Mouse (Mus musculus) thymus, postnatal 25 days (tissue): ENCODE measurements around the gene Fam57b.

ENCODE experiments used
- DNase-seq: peaks from one replicate; pipeline ENCODE4 v3.0.0; 2022

The Fam57b gene

DNA sequence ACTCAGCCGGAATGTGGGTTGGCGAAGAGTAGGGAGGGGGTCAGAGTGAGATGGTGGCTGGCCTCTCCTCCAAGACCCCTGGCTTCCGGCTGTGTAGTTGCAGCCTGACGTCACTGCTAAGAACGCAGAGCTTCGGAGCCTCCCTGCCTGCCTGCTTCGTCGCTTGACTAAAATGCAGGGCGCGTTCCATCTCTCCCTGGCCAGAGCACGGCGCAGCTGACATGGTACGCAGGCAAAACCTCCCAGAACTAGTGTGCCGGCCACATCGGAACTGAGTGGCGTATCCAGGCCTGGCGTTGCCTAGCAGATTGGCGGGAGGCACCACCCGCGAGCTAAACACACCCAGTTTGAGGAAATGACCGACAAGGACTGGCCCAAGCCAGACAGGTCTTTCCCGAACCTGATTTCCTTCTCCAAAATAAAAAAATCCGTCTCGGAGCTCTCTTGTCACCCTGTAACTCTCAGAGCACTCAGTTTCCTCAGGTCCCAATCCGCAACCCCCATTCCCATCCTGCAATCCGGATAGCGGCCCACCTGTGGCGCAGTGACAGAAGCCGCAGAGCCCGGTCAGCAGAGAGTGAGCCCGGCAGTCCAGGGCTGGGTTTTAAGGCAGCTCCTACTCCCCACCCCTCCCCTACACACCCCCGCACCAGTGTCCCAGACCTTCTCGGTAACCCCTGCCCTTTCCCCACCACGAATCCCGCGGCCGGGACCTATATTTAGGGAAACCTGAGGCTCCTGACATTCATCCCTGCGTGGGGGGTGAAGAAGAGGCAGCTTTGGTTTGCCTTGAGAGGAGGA lies 2.2 kb downstream of the Fam57b start:
- no peak for DNase-seq

DNA sequence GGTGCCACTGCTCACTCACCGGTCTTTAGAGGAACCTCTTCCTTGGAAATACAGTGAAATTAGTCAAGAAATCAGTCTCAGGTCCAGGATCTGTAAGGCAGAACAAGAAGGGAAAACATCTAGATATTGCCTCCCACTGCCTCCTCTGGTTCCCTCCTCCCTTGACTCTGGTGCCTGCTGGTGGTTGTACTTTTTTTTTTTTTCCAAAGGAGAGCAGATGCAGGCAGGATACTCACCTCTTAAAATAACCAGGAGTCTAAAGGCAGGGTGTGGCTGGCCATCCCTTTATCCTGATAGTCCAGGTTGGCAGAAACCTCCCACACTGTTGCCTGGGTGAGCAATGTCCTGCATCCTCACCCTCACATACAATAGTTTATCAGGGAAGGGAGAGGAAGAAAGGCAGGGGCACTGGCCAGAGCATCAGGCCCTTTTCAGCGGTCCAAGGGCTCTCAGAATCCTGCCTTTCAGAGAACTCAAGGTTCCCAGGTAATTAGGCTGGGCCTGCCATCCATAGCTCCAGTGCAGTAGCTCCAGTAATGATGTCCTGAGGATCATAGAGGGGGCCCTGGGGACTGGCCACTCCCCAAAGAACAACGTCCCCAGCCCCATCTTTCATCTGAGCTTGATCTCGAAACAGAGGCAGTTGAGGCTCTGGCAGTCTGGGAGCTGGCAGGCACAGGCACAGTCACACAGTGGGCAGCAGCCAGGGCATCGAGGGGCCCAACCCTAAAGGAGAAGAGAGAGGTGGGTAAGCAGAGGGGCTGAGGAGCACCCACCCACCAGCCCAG lies 3.0 kb downstream of the Fam57b start:
- no peak for DNase-seq

DNA sequence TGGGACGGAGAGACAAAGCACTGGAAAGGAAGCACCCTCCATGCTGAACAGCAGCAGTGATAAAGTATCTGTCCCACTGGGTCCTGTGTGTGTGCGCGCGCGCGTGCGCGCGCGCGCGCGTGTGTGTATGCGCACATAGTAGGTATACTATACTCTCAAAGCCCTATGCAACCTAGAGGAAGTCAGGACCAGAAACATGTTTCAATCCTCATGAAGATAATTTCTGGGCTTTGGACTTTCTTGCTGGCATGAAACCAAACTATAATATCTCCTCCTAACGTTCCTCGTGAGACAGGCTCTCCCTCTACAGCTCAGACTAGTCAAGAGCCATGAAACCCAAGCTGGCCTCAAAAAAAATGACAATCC lies 3.6 kb downstream of the Fam57b start:
- DNase-seq = no peak

DNA sequence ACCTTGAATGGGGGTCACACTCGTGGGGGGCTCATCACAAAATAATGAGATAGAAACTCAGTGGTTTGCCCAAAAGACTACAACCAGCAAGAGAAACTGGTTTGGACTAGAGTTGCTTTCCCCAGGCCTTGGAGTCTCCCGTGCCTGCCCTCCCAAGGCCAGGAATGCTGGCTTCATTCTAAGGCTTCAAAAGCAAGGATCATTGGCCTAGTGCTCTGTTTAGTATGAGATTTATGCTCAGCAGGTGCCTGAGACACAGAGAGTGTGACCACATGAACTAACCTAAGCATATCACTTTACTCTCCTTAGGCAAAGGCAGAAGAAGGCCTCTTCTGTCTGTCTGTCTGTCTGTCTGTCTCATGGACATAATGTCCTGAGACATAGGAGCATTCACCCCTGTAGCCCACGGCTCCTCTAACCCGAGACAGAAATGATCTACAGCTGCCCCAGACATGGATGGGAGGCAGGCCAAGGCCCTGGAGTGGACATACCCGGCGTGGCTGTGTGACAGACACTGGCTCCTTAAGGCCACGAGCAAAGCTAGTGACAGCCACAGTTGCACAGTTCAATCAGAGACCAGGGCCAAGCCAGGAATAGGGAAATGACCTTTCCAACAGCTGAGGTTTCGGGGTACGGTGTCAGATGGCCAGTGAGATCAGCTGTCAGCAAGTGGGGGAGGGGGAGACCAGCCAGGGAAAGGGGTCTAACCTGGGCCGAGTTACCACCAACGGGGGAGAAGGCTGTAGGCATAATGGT lies 4.8 kb downstream of the Fam57b start:
- no peak for DNase-seq

DNA sequence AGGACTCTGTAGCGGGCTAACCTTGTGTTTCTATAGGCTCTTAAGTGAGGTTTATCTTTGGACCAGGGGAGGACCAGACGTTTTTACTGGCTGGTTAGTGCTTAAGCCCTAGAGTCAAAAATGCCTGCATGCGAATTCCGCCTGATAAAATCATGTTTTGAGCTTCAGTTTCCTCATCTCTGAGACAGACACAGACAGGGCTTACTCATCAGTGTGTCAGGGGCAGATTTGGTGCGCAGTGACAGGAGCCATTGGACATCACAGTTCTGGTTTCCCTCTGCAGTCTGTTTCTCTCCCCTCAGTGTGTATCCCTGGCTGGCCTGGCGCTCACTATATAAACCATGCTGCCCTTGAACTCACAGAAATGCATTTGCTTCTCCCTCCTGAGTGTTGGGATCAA lies 5.7 kb downstream of the Fam57b start:
- no peak for DNase-seq

DNA sequence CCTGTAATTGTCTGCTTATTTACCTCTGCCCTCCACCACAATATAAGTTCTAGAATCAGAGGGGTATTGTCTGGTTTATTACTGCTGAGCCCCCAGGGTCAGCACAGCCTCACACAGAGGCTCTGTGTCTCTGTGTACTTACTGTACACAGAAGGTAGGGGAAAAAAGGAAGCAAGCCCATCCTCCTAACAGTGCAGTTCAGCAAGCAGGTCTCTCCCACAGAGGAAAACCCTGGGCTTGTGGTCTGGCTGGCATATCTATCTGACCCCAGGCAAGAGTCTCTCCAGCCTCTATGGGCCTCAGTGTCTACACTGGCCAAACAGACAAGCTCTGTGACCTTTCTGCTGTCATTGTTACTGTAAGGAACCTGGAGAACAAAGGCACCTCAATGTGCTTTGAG lies 6.3 kb downstream of the Fam57b start:
- DNase-seq = no peak

DNA sequence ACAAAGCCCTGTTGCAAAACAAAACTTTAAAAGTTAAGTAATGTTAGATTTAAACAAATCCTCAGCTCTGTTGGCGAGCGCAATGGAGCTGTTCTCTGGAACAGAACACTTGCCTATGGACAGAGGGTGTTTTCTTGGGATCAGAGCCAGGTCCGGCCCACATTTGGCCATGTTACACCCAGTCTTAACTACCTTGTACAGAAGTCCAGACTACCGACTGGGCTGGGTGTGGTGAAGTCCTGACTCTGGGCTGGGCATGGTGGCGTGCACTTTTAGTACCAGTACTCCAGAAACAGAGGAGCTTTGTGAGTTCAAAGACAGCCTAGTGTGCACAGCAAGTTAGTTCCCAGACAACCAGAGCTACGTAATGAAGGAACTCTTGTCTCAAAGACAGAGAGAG lies 9.5 kb downstream of the Fam57b start:
- no peak for DNase-seq

DNA sequence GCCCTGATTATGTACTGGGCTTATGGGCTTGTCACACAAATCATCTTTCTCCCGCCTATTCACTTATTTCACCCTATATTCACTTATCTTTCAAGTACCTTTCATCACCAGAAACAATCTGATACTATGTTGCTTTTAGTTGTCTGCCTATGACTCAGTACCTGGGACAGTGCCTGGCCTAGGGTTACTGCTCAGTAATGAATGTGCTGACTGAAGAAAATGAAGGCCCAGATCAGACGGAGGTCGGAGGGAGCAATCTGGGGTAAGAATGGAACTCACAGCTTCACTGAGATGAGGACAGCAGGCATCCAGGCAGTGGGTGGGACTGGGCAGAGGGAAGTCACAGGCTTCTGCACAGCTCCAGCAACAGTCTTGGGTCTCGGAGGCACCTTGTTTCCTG lies 9.9 kb downstream of the Fam57b start:
- DNase-seq = no peak

DNA sequence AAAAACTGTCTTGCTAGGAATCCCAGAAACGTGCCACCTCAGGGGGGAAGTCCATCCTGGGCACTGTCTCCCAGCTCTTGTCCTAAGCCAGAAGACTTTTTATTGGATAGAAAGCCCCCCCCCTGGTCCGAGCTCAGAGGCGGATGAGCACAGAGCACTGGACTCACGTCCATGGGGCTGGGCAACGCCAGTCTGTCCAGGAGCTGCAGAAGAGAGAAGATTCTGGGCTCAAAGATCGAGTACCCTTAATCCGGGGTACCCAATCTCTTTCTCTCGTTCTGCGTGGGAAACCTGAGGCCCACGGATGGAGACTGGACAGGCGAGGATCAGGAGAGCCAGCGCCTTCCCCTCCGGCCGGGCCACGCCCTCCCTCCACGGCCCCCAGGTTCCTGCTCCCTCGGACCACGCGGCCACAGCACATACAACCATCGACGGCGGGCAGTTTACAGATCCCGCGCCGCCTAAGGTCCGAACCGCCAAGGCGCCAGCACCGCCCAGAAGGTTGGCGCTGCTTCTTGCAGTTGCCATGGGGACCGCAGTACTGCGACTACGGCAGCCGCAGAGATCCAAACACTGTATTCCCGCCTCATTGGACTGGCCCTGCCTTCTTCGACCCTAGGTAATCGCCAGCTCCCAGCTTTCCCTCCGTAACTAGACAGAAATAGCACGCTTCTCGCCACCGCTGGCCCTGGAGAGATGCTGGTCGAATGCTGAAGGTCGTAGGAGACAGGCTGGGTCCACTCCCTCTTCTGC lies 11.4 kb downstream of the Fam57b start:
- DNase-seq = peak; percentile 54

DNA sequence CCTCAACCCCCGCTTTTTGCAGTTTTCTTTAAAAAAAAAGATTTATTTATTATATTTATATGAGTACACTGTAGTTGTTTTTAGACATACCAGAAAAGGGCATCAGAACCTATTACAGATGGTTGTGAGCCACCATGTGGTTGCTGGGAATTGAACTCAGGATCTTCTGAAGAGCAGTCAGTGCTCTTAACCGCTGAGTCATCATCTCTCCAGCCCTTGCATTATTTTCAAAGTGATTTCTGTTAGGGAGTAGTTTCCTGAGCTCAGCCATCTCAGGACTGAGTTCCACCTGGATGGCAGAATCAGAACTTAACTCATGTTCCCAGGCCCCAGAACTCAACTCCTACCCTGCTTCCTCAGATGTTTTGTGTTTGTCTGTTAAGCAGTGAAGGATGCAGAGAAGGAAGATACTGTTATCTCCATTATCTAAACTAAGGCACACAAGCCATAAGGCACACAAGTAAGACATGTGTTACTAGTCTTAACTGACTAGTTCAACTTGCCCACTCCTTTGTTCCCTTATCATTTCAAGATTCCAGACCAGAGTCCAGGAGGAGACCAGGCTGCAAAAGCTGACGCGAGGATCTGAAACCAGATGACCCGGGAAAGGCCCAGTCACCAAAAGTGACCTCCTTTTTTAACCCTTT lies 12.4 kb downstream of the Fam57b start:
- DNase-seq = no peak

DNA sequence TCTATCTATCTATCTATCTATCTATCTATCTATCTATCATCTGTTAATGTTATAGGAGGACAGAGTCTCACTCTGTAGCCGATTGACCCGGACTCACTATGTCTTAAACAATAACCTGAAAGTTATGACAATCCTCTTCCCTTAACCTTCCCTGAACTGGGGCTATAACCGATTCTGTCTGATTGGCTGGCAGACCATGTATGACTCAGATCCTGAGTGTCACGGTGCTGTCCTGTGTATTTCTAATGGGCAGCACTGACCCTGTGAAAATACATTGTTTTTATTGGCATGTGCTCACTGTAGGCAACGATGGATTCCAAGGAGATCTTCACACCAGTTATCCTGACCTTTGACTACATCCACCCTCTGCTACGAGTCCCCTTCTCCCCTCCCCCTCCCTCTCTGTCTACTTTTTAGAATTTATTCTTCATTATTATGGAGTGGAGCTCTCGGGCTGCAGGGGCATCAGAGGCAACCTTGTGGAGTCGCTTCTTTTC lies 18.3 kb downstream of the Fam57b start:
- no peak for DNase-seq

DNA sequence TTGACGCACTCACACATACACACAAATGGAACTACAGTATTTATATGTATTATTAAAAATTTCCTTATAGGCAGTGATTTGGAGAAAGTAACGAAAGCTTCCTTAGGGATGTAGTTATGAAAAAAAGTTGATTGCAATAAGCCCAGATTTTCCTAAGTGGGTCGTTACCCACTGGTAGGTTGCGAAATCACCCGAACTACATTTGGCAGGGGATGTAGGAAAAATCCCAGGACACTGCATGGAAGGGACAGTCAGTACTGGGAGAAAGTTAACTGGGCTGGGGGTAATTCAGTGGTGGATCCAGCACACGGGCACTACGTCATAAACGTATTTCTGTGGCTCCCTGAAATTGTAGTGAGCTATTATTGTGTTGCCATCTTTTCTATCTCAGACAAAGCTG lies 19.0 kb downstream of the Fam57b start:
- no peak for DNase-seq

DNA sequence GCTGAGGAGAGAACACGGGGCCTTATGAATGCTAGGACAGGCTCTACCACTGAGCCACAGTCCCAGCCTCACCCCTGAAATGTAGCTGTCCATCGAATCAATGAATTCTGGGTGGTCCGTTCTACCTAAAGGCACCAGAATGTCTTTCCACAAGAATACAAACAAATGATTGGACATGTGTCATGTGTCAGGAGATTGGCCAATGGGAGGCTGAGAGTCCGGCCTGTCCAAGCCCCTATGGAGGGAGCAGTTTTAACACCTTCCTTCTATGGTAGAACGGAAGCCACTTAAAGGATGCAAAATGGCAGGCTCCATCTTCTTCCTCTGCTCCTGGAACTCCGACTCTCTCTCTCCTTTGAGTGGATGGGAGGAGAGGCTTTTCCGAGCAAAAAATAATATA lies 20.1 kb downstream of the Fam57b start:
- no peak for DNase-seq

DNA sequence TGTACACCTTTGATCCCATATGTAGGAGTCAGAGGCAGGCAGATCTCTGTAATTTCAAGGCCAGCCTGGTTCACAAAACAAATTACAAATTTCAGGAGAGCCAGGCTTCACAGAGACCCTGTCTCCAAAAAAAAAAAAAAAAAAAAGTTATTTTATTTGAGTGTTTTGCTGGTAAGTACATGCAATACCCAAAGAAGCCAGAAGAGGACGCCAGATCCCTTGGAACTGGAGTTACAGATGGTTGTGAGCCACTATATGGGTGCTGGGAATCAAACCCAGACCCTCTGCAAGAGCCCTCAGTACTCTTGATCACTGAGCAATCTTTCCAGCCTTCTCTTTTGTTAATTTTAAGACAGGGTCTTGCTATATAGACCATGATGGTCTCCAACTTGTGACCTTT lies 21.4 kb downstream of the Fam57b start:
- DNase-seq = no peak

DNA sequence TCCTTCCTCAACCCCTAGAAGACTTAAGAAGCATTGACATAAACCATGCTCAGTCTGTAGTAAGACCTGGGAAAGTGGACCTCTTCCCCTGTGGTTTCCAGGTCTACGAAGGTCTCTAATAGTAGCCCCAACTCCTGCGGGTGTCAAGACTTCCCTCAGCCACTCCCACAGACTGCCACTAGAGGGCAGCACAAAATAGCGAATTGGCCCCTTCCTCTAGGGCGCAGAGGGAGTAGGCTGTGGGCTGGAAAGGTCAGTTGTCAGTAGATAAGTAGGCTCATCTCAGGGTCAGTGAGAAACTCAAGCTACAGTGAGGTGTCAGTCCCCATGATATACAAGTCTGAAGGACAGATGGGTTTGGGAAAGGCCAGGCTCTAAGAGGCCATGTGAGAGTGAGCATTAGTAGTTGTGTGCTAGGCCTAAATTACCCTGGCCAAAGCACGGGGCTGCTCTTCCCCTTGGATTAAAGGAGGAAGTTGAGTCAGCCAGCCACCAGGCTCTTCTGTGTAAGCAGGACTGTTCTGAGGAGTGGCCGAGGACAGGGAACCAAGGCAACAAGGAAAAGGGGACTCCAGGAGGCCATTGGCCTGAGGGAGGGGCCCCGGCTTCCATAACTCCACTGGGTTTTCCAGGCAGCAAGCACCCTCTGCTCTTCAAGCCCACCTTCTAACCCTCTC lies 24.5 kb downstream of the Fam57b start:
- DNase-seq = peak; percentile 80

DNA sequence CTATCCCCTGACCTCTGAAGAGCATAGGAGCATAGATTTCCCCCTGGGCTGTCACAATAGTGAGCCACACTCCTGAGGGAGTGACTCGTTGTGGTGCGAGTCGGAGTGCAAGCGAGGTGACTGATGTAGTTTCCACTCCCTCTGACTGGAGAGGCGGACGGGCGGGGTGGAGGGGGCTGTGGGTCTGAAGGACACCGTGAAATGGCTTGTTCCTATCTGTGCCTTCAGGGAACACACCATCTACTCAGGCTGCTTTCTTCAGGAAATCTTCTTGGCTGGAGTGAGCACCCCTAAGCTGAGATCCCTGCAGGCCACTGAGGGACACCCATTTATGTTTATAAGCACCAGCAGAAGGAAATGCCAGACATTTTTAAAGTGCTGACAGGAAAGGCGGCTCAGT lies 25.3 kb downstream of the Fam57b start:
- DNase-seq = no peak

DNA sequence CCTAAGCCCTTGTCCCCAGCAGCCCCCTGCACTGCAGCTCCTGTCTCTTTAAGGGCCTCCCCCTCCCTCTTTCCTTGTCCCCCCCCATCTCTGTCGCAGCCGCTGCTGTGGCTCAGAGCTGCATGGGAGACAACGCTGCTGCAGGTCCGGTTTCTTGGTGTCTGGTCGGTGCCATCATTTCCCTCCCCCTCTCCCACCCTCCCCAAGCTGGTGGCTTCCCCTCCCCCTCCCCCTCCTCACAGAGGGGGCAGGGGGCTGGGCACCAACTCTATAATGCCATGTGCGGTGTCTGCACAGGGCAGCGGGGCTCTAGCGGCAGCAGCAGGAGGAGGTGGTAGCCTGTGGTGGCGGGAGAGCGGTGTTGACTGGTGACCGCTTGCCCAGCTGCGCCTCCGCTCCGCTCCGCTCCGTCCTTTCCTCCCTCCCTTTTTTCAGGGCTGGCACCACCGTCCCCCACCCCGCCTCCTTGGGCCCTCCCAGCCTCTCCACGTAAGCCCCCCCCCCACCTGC lies 25.8 kb downstream of the Fam57b start:
- no peak for DNase-seq

DNA sequence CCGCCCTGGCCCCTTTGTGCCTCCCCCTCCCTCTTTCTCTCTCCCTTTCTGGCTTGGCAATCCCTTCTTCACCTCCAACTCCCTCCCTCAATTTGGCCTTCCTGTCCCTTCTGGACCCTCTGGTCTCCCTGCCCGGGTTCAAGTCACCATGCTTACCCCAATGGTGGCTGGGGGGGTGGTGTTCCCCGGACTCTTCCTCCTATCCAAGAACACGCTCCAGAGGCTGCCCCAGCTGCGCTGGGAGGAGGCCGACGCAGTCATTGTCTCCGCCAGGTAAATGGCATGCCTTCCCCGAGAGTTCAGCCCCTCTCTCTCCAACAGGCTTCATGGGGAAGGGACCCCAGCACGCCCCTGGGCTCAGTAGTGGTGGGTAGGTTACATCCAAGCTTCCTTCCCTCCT lies 26.5 kb downstream of the Fam57b start:
- no peak for DNase-seq

DNA sequence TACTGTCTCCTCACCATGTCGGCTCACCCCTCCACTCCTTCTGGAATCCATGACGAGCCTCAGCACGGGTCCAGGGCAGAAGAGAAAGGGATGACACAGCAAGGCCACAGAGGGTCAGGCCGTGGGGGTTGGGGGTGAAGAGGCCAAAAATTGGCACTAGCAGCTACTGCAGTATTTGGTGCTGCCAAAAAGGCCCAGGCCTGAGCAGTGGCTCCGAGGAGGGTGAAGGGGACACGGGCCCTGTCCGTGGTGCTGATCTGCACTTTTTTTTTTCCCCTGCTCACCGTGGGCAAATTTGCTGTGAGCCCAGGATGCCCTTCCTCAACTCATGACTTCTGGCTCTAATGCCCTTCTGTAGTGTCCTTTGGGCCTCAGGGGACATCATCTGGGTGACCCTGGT lies 27.9 kb downstream of the Fam57b start:
- no peak for DNase-seq

DNA sequence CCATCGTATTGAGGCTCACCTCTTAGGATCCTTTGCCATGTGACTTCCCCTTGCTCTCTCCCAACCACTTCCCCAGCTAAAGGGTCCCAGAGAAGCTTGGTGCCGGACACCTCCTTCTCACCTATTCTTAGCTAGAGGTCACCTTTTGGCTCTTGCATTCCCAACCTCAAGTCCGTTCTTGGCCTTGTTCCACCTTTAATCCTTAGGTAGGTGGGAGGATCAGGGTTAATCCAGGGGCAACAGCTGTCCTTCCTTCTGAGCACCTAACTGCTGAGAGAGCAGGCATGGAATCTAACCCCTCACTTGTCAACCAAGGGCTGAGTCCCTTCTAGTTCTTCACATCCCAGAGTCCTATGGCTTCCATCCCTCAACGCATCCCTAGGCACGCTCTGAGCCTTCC lies 28.5 kb downstream of the Fam57b start:
- no peak for DNase-seq

DNA sequence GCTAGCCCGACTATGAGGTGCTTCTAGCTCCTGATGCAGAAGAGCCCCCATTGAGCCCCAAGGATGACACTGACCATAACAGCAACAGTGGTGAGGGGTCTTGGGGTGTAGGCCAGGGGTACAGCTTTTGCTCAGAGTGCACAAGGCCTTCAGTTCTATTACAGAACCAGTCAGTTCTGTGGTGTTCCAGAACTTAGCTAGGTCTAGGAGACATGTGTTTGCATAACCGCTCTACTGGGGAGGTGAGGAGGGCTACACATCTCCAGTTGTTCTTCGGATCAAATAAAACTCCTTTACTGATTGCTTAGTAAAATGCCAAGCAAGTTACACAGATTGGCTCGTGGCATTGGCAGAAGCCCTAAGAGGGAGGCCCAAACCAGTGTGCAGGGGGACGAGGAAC lies 34.1 kb downstream of the Fam57b start, which contains the start of gene 4930451I11Rik:
4930451I11Rik (minus strand) TSS at position 101 of the 400 bp plus-strand sequence.
- DNase-seq = no peak
